Mouse (Mus musculus): Measurements from ENCODE around the gene Cd248. TPM values are rescaled to one million over a fixed set of nuclear protein-coding genes. Genes with fewer than 3 reads are reported as not detected.
A peak's percentile ranks its signal among the peaks of the same experiment; 100 is the strongest.

Gene Cd248
- polyA plus RNA-seq, 1 experiment from 2014 or later: 11.9 TPM

DNA sequence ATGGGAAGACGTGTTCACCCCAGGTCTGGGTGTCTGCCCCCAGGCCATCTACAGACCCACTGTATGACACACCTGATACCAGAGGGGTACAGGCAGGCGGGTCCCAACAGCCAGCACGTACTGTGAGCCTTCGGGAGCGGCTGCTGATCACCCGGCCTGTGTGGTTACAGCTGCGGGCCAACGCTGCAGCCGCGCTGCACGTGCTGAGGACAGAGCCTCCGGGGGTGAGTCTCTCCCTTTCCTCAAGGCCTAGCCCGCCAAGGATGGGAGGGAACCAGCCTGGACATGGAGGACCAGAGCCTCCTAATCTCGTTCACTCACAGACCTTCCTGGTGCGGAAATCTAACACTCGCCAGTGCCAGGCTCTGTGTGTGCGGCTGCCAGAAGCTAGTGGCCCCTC is 16.8 kb upstream of the Cd248 start:
- Histone ChIP-seq H3K4me2 (ENCODE audit: low read length) (no peak overlapping the region), H3K9ac (replicated peaks; ENCODE audit: low read depth, low read length) (no peak overlapping the region), H3K9me3 (ENCODE audit: control insufficient read depth, low read length) (no peaks in the 10 kb centered on the region), H3K4me3 (replicated peaks; ENCODE audit: low read length) (no peak overlapping the region), H3K27ac (ENCODE audit: low read length) (no peak overlapping the region), H3K36me3 (ENCODE audit: control insufficient read depth, insufficient read depth) (0 out of 2 replicates have a peak, but pooled peaks cover 5% of the 10 kb centered on the region), H3K27me3 (replicated peaks; ENCODE audit: control insufficient read depth, insufficient read depth, low read length) (peaks cover 23% of the 10 kb centered on the region), H3K4me1 (replicated peaks; ENCODE audit: control insufficient read depth, insufficient read depth, low read length) (peaks cover 4% of the 10 kb centered on the region; the same call in 1 of the 2 replicates)
- WGBS: 9% methylated on average over 17 of the region's 17 CpGs
- ATAC-seq: peak; percentile 3; the same call in 1 of the 2 replicates

DNA sequence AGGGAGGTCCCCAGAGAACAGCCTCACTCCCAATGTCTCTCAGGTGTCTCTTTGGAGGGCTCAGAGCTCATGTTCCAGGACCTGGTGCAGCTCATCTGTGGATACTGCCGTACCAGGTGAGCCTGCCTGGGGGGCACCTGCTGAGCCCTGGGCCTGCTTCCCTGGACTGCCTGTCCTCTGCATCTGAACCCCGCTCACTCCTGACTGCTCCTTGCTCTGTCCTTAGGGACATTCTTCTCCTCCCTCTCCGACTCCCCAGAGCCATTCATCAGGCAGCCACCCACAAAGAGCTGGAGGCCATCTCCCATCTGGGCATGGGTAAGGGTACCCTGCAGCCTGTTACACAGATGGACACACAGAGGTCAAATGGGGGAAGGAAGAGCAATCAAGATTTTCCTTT is 16.4 kb upstream of the Cd248 start:
- H3K27ac ChIP-seq (ENCODE audit: low read length): no peak overlapping the region
- H3K9ac ChIP-seq (replicated peaks; ENCODE audit: low read depth, low read length): no peak overlapping the region
- 0 out of 2 replicates have a peak, but pooled peaks cover 5% of the 10 kb centered on the region for H3K36me3 ChIP-seq (ENCODE audit: control insufficient read depth, insufficient read depth)
- H3K4me2 ChIP-seq (ENCODE audit: low read length): no peak overlapping the region
- peaks cover 23% of the 10 kb centered on the region for H3K27me3 ChIP-seq (replicated peaks; ENCODE audit: control insufficient read depth, insufficient read depth, low read length)
- no peak overlapping the region for H3K4me3 ChIP-seq (replicated peaks; ENCODE audit: low read length)
- no peak for ATAC-seq
- peaks cover 4% of the 10 kb centered on the region for H3K4me1 ChIP-seq (replicated peaks; ENCODE audit: control insufficient read depth, insufficient read depth, low read length)
- H3K9me3 ChIP-seq (ENCODE audit: control insufficient read depth, low read length): no peaks in the 10 kb centered on the region
- WGBS: 41% methylated on average over 3 of the region's 3 CpGs

GRCm38 (mm10) chr19:5052166-5052822 is 15.6 kb upstream of the Cd248 start:
- H3K9me3 ChIP-seq (ENCODE audit: control insufficient read depth, low read length): no peaks in the 10 kb centered on the region
- no peak for ATAC-seq
- H3K27ac ChIP-seq (ENCODE audit: low read length): no peak overlapping the region
- H3K4me2 ChIP-seq (ENCODE audit: low read length): no peak overlapping the region
- no peak overlapping the region for H3K9ac ChIP-seq (replicated peaks; ENCODE audit: low read depth, low read length)
- H3K4me3 ChIP-seq (replicated peaks; ENCODE audit: low read length): no peak overlapping the region
- H3K4me1 ChIP-seq (replicated peaks; ENCODE audit: control insufficient read depth, insufficient read depth, low read length): peaks cover 4% of the 10 kb centered on the region
- 33% methylated on average over 25 of the region's 25 CpGs for WGBS
- H3K27me3 ChIP-seq (replicated peaks; ENCODE audit: control insufficient read depth, insufficient read depth, low read length): peaks cover 23% of the 10 kb centered on the region
- H3K36me3 ChIP-seq (ENCODE audit: control insufficient read depth, insufficient read depth): 0 out of 2 replicates have a peak, but pooled peaks cover 3% of the 10 kb centered on the region

DNA sequence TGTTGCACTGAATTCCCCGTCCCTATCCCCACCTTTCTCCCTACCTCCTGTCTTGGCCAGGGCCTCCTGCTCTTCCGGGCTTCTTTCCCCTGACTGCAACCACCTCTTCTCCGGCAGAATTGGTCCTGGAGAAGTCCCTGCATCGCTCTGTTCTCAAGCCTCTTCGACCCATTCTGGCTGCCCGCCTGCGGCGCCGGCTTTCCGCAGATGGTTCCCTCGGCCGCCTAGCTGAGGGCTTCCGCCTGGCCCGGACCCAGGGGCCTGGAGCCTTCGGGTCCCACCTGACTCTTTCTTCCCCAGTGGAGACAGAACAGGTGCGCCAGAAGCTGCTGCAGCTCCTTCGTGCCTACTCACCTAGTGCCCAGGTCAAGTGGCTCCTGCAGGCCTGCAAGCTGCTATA is 15.0 kb upstream of the Cd248 start:
- peaks cover 23% of the 10 kb centered on the region for H3K27me3 ChIP-seq (replicated peaks; ENCODE audit: control insufficient read depth, insufficient read depth, low read length)
- no peaks in the 10 kb centered on the region for H3K36me3 ChIP-seq (ENCODE audit: control insufficient read depth, insufficient read depth)
- H3K9ac ChIP-seq (replicated peaks; ENCODE audit: low read depth, low read length): no peak overlapping the region
- no peak for ATAC-seq
- no peak overlapping the region for H3K4me3 ChIP-seq (replicated peaks; ENCODE audit: low read length)
- H3K4me2 ChIP-seq (ENCODE audit: low read length): no peak overlapping the region
- no peak overlapping the region for H3K27ac ChIP-seq (ENCODE audit: low read length)
- 62% methylated on average over 17 of the region's 17 CpGs for WGBS
- H3K9me3 ChIP-seq (ENCODE audit: control insufficient read depth, low read length): no peaks in the 10 kb centered on the region
- H3K4me1 ChIP-seq (replicated peaks; ENCODE audit: control insufficient read depth, insufficient read depth, low read length): peaks cover 4% of the 10 kb centered on the region

DNA sequence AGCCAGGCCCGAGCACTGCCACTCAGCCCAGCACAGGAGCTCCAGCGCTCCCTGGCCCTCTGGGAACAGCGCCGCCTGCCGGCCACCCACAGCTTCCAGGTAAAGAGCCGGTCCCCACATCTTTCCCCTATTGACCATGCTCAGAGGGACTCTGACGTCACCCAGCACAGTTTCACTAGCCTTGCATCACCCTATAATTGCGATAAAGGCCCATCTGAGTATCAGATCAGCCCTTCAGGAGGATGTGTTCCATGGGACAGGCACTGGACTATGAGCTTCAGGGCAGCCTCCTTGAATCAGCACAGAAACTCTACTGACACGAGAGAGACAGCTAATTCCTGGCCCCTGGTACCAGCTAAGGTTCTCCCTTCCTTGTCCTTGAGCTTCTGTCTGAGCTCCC is 14.0 kb upstream of the Cd248 start:
- Histone ChIP-seq H3K27me3 (replicated peaks; ENCODE audit: control insufficient read depth, insufficient read depth, low read length) (peaks cover 23% of the 10 kb centered on the region), H3K36me3 (ENCODE audit: control insufficient read depth, insufficient read depth) (no peaks in the 10 kb centered on the region), H3K9ac (replicated peaks; ENCODE audit: low read depth, low read length) (no peak overlapping the region), H3K4me2 (ENCODE audit: low read length) (no peak overlapping the region), H3K4me1 (replicated peaks; ENCODE audit: control insufficient read depth, insufficient read depth, low read length) (peaks cover 4% of the 10 kb centered on the region), H3K9me3 (ENCODE audit: control insufficient read depth, low read length) (no peaks in the 10 kb centered on the region), H3K27ac (ENCODE audit: low read length) (no peak overlapping the region), H3K4me3 (replicated peaks; ENCODE audit: low read length) (no peak overlapping the region)
- 16% methylated on average over 9 of the region's 9 CpGs for WGBS
- no peak for ATAC-seq

DNA sequence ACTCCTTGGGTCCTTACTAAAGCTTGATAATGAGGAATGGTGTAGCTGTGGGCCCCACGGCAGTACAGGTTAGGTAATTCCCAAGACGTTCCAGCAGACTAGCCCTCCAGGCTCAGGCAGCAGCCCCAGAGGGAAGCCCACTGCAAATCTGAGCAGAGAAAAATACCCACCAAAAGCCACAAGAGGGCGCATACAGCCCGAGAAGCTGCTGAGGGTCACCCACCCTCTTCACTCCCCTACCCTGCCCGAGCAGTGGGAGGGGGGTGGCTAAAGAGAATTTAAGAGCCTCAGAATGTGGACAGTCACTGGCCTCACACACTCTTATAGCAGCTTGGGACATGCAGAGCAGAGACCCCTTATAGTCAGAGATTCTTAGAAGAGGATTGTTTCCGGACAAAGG is 11.6 kb upstream of the Cd248 start:
- Histone ChIP-seq H3K4me3 (replicated peaks; ENCODE audit: low read length) (no peak overlapping the region), H3K27me3 (replicated peaks; ENCODE audit: control insufficient read depth, insufficient read depth, low read length) (peaks cover 14% of the 10 kb centered on the region), H3K9ac (replicated peaks; ENCODE audit: low read depth, low read length) (no peak overlapping the region), H3K27ac (ENCODE audit: low read length) (no peak overlapping the region), H3K36me3 (ENCODE audit: control insufficient read depth, insufficient read depth) (no peaks in the 10 kb centered on the region), H3K4me1 (replicated peaks; ENCODE audit: control insufficient read depth, insufficient read depth, low read length) (peaks cover 9% of the 10 kb centered on the region), H3K9me3 (ENCODE audit: control insufficient read depth, low read length) (no peaks in the 10 kb centered on the region), H3K4me2 (ENCODE audit: low read length) (no peak overlapping the region)
- peak; percentile 29 for ATAC-seq
- 11% methylated on average over 6 of the region's 6 CpGs for WGBS

- no peaks in the 10 kb centered on the region for H3K9me3 ChIP-seq (ENCODE audit: control insufficient read depth, low read length)
- ATAC-seq: no peak
- H3K36me3 ChIP-seq (ENCODE audit: control insufficient read depth, insufficient read depth): no peaks in the 10 kb centered on the region
- H3K4me2 ChIP-seq (ENCODE audit: low read length): no peak overlapping the region
- no peak overlapping the region for H3K9ac ChIP-seq (replicated peaks; ENCODE audit: low read depth, low read length)
- no peak overlapping the region for H3K4me3 ChIP-seq (replicated peaks; ENCODE audit: low read length)
- WGBS: 27% methylated on average over 16 of the region's 16 CpGs
- H3K27ac ChIP-seq (ENCODE audit: low read length): no peak overlapping the region
- H3K4me1 ChIP-seq (replicated peaks; ENCODE audit: control insufficient read depth, insufficient read depth, low read length): peaks cover 10% of the 10 kb centered on the region
- no peaks in the 10 kb centered on the region for H3K27me3 ChIP-seq (replicated peaks; ENCODE audit: control insufficient read depth, insufficient read depth, low read length)
Observed at GRCm38 (mm10) chr19:5057876-5058775, 9.8 kb upstream of the Cd248 start.

GRCm38 (mm10) chr19:5058801-5059771 is 8.8 kb upstream of the Cd248 start:
- H3K4me2 ChIP-seq (ENCODE audit: low read length): no peak overlapping the region
- peaks cover 10% of the 10 kb centered on the region for H3K4me1 ChIP-seq (replicated peaks; ENCODE audit: control insufficient read depth, insufficient read depth, low read length)
- H3K4me3 ChIP-seq (replicated peaks; ENCODE audit: low read length): no peak overlapping the region
- 17% methylated on average over 10 of the region's 10 CpGs for WGBS
- no peaks in the 10 kb centered on the region for H3K27me3 ChIP-seq (replicated peaks; ENCODE audit: control insufficient read depth, insufficient read depth, low read length)
- H3K9ac ChIP-seq (replicated peaks; ENCODE audit: low read depth, low read length): peak overlapping the region; percentile 35; the same call in 1 of the 2 replicates
- H3K9me3 ChIP-seq (ENCODE audit: control insufficient read depth, low read length): no peaks in the 10 kb centered on the region
- H3K36me3 ChIP-seq (ENCODE audit: control insufficient read depth, insufficient read depth): no peaks in the 10 kb centered on the region
- no peak for ATAC-seq
- no peak overlapping the region for H3K27ac ChIP-seq (ENCODE audit: low read length)

Measured in forebrain, embryonic 16.5 days (tissue).